Mouse (Mus musculus) embryonic fibroblast, embryonic 13.5 days (primary cell): ENCODE measurements around the gene Hivep3.

Experiments used
- CTCF ChIP-seq: IDR thresholded peaks from 2 replicates; pipeline ENCODE4 v1.5.1; 2011; ENCODE audit warnings: mild to moderate bottlenecking, control low read depth, low read length, moderate library complexity, borderline replicate concordance; ENCODE audit not compliant: insufficient read depth
- POLR2A ChIP-seq: IDR thresholded peaks from 2 replicates; pipeline ENCODE4 v1.6.1; 2011; ENCODE audit warnings: low read depth, mild to moderate bottlenecking, control low read depth, low read length, moderate library complexity

DNA sequence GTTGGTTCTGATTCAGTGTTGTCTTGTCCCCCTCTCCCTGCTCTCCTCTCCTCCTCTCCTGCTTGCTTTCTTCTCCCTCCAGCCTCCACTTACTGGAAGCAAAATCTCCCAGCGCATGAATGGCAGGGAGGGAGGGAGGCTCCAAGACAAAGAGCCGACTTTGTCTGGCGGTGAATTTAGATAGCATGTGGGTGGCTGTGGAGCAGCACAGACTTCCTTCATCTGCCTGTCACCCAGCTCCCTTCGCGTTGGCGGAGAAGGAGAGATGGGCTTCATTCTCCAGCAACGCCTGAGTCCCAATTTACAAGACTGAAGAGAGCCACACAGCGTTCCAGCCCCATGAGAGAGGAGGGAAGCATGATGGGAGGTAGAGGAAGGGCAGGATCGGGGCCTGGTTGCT is 236.6 kb downstream of the Hivep3 start:
- TF ChIP-seq CTCF (no peak), POLR2A (no peak)
